Mouse (Mus musculus) heart, embryonic 14.5 days (tissue): ENCODE measurements at regions not wholly inside any gene's neighbourhood (a gene's known extent, or its start where the extent isn't known, plus 50 kb on each side); places are given as distances from the start of the nearest gene placed in this dataset.

ENCODE experiments used
- ATAC-seq: fragments of 200-750 bp; cut with Nextera tagmentation; 2 replicates; pipeline ENCODE4 v1.8.0; 2017; ENCODE audit warnings: low read depth, moderate TSS enrichment; ENCODE audit not compliant: insufficient number of reproducible peaks, insufficient read depth, low FRiP score
- H3K27ac ChIP-seq, 2 experiments: fragments of 200-500 bp in 1 of 2; fragments of 300-500 bp in 1 of 2; sonication (generic) in 1 of 2; replicated peaks in 1 of 2; 2 replicates each; pipeline ENCODE4 v1.5.1; 2012 to 2014; ENCODE audit warnings: low read depth in 2 of 2, low read length in 2 of 2, control low read depth in 1 of 2, mild to moderate bottlenecking in 1 of 2, mixed read lengths in 1 of 2; ENCODE audit not compliant: control insufficient read depth in 1 of 2, insufficient read depth in 1 of 2
- H3K27me3 ChIP-seq: fragments of 300-500 bp; sonication (generic); 2 replicates; pipeline ENCODE4 v1.6.1; 2014; ENCODE audit warnings: mild to moderate bottlenecking, low read length, control low read depth; ENCODE audit not compliant: control insufficient read depth, insufficient read depth
- H3K36me3 ChIP-seq: fragments of 300-500 bp; sonication (generic); 2 replicates; pipeline ENCODE4 v1.6.1; 2014; ENCODE audit warnings: mild to moderate bottlenecking, control low read depth, low read length, mixed read lengths; ENCODE audit not compliant: control insufficient read depth, insufficient read depth
- H3K4me1 ChIP-seq, 2 experiments: fragments of 200-500 bp in 1 of 2; fragments of 300-500 bp in 1 of 2; sonication (generic) in 1 of 2; 2 replicates each; pipeline ENCODE4 v1.6.1; 2012 to 2014; ENCODE audit warnings: low read length in 2 of 2, control low read depth in 1 of 2, mixed read lengths in 1 of 2; ENCODE audit not compliant: control insufficient read depth in 2 of 2, insufficient read depth in 2 of 2
- H3K4me2 ChIP-seq: fragments of 300-500 bp; sonication (generic); 2 replicates; pipeline ENCODE4 v1.6.1; 2014; ENCODE audit warnings: mild to moderate bottlenecking, low read length
- H3K4me3 ChIP-seq, 2 experiments: fragments of 200-500 bp in 1 of 2; fragments of 300-500 bp in 1 of 2; sonication (generic) in 1 of 2; 2 replicates each; pipeline ENCODE4 v1.5.1; 2012 to 2014; ENCODE audit warnings: low read length in 2 of 2, mild to moderate bottlenecking in 2 of 2, control low read depth in 1 of 2, low read depth in 1 of 2, moderate library complexity in 1 of 2; ENCODE audit not compliant: control insufficient read depth in 1 of 2, insufficient read depth in 1 of 2
- H3K9ac ChIP-seq: fragments of 300-500 bp; sonication (generic); 2 replicates; pipeline ENCODE4 v1.6.1; 2014; ENCODE audit warnings: mild to moderate bottlenecking, low read length
- H3K9me3 ChIP-seq: fragments of 300-500 bp; sonication (generic); 2 replicates; pipeline ENCODE4 v1.6.1; 2016; ENCODE audit warnings: low read length, control low read depth; ENCODE audit not compliant: control insufficient read depth
- WGBS: fragments of 180-500 bp; shearing (Covaris S2); extraction: QIAGEN DNeasy Blood & Tissue Kit; methylation state at CpG from one replicate; pipeline ENCODE4 v1.1.7; 2014; 5-methylcytosine and 5-hydroxymethylcytosine counted together

GRCm38 (mm10) chr3:28209304-28209703 lies 53.7 kb upstream of the Tnik start:
- H3K4me1 ChIP-seq = no peaks in the 10 kb centered on the region
- no peak for ATAC-seq
- WGBS = 77% methylated on average over 2 of the region's 2 CpGs
- H3K27ac ChIP-seq = no peak overlapping the region
- no peak overlapping the region for H3K4me3 ChIP-seq
- H3K4me2 ChIP-seq = no peak overlapping the region
- no peaks in the 10 kb centered on the region for H3K9me3 ChIP-seq
- no peaks in the 10 kb centered on the region for H3K36me3 ChIP-seq
- no peak overlapping the region for H3K9ac ChIP-seq
- no peaks in the 10 kb centered on the region for H3K27me3 ChIP-seq

- H3K9ac ChIP-seq = no peak overlapping the region
- no peaks in the 10 kb centered on the region for H3K36me3 ChIP-seq
- 87% methylated on average over 14 of the region's 14 CpGs for WGBS
- H3K9me3 ChIP-seq = no peaks in the 10 kb centered on the region
- no peaks in the 10 kb centered on the region for H3K4me1 ChIP-seq
- no peaks in the 10 kb centered on the region for H3K27me3 ChIP-seq
- no peak for ATAC-seq
- no peak overlapping the region for H3K4me3 ChIP-seq
- H3K27ac ChIP-seq = no peak overlapping the region
- no peak overlapping the region for H3K4me2 ChIP-seq
Measured at GRCm38 (mm10) chr3:28210847-28211803, 51.9 kb upstream of the Tnik start.
